Comparison of ENCODE assay signal across 9 mouse cellular contexts in genomic region chr12:32826971-32827370, GRCm38 (mm10). TPM values are rescaled to one million over a fixed set of nuclear protein-coding genes. Genes with fewer than 3 reads are reported as not detected.
DNase-seq lines count a peak whose midpoint lies in the region; ATAC-seq and TF ChIP-seq lines count a peak whose summit lies in the region.
"Had no signal": no experiment of that assay in that cellular context is flagged by ENCODE, and none has a peak within 500 bp of the region (broad histone marks: within the 10 kb centered on the region; RNA-seq: fewer than 3 reads in every experiment).

No protein-coding gene starts in this region.

- no peak for TF ChIP-seq EP300 in ES-Bruce4 (IDR thresholded peaks at IDR 0.05; ENCODE audit: insufficient read depth, low read depth, low read length)

- peak; percentile 58 for TF ChIP-seq CTCF in ES-Bruce4 (IDR thresholded peaks at IDR 0.05; ENCODE audit: low read depth, low read length)
- peak; percentile 73; the same call in 1 of the 2 replicates for TF ChIP-seq CTCF in small intestine, adult 2 months (IDR thresholded peaks at IDR 0.05; ENCODE audit: extremely low read depth, insufficient read length, insufficient replicate concordance, low read depth, low read length)

- ATAC-seq in erythroid progenitor cell, adult 5-6 weeks (replicated peaks; ENCODE audit: low FRiP score, poor library complexity, severe bottlenecking) = peak; percentile 82
- no peak for ATAC-seq in limb, embryonic 14.5 days (ENCODE audit: low FRiP score, low read depth)

- no peak for TF ChIP-seq POLR2A in ES-Bruce4 (IDR thresholded peaks at IDR 0.05; ENCODE audit: insufficient read depth, low read length)
- no peak for TF ChIP-seq POLR2A in limb, embryonic 14.5 days (IDR thresholded peaks at IDR 0.05; ENCODE audit: borderline replicate concordance, extremely low read depth, insufficient read depth, insufficient read length)
- TF ChIP-seq POLR2A in small intestine, adult 2 months (IDR thresholded peaks at IDR 0.05; ENCODE audit: low read depth, low read length) = no peak

- no peaks in the 10 kb centered on the region for H3K9me3 ChIP-seq in ES-Bruce4 (replicated peaks; ENCODE audit: control insufficient read depth, insufficient read depth, low read length, poor library complexity, severe bottlenecking)
- no peaks in the 10 kb centered on the region for H3K9me3 ChIP-seq in limb, embryonic 14.5 days (ENCODE audit: control insufficient read depth, low read length)
- H3K9me3 ChIP-seq: heart, embryonic 15.5 days; neural tube, embryonic 12.5 days had no signal

- H3K4me1 ChIP-seq in ES-Bruce4 (ENCODE audit: control insufficient read depth, insufficient read depth, low read length) = peaks cover 1% of the 10 kb centered on the region
- H3K4me1 ChIP-seq in limb, embryonic 14.5 days (ENCODE audit: control insufficient read depth, insufficient read depth, low read length) = no peaks in the 10 kb centered on the region
- 0 out of 2 replicates have a peak, but pooled peaks cover 2% of the 10 kb centered on the region for H3K4me1 ChIP-seq in small intestine, adult 2 months (ENCODE audit: control insufficient read depth, insufficient read depth, insufficient read length, low read length)

- H3K36me3 ChIP-seq in ES-Bruce4 (ENCODE audit: control insufficient read depth, insufficient read depth, low read length, poor library complexity, severe bottlenecking) = peaks cover 33% of the 10 kb centered on the region
- H3K36me3 ChIP-seq in limb, embryonic 14.5 days (ENCODE audit: control insufficient read depth, insufficient read depth, low read length) = no peaks in the 10 kb centered on the region
- peaks cover 17% of the 10 kb centered on the region for H3K36me3 ChIP-seq in small intestine, adult 2 months (ENCODE audit: control insufficient read depth, insufficient read depth, low read length)
- H3K36me3 ChIP-seq: heart, embryonic 15.5 days had no signal

- H3K9ac ChIP-seq in ES-Bruce4 (ENCODE audit: low read depth, poor library complexity, severe bottlenecking) = no peak overlapping the region
- no peak overlapping the region for H3K9ac ChIP-seq in limb, embryonic 14.5 days (ENCODE audit: low read depth, low read length, severe bottlenecking)
- H3K9ac ChIP-seq: heart, embryonic 15.5 days; neural tube, embryonic 12.5 days had no signal

- no peaks in the 10 kb centered on the region for H3K27me3 ChIP-seq in ES-Bruce4 (ENCODE audit: control insufficient read depth, insufficient read depth, low read length, poor library complexity, severe bottlenecking)
- no peaks in the 10 kb centered on the region for H3K27me3 ChIP-seq in limb, embryonic 14.5 days (ENCODE audit: control insufficient read depth, insufficient read depth, low read length)
- no peaks in the 10 kb centered on the region for H3K27me3 ChIP-seq in small intestine, adult 2 months (ENCODE audit: control insufficient read depth, insufficient read depth, low read length)
- H3K27me3 ChIP-seq: heart, embryonic 15.5 days; neural tube, embryonic 12.5 days had no signal

- H3K4me3 ChIP-seq in ES-Bruce4 (ENCODE audit: low read depth, low read length) = no peak overlapping the region
- no peak overlapping the region for H3K4me3 ChIP-seq in limb, embryonic 14.5 days (replicated peaks; ENCODE audit: low read length)
- no peak overlapping the region for H3K4me3 ChIP-seq in small intestine, adult 2 months (ENCODE audit: low read depth, low read length)
- H3K4me3 ChIP-seq: heart, embryonic 15.5 days; neural tube, embryonic 12.5 days had no signal

- peak; percentile 59 for DNase-seq in layer of hippocampus, adult 11-12 months (ENCODE audit: low spot score)
- DNase-seq in layer of hippocampus, adult 9-10 months (ENCODE audit: low spot score) = no peak
- DNase-seq in adrenal gland, adult (ENCODE audit: inconsistent age in 2 of 2, low spot score in 1 of 2) = peak; percentile 61 to 87
- DNase-seq in limb, embryonic 14.5 days (ENCODE audit: low spot score) = peak; percentile 20

- no peak overlapping the region for H3K4me2 ChIP-seq in limb, embryonic 14.5 days (replicated peaks; ENCODE audit: low read depth, low read length, severe bottlenecking)
- H3K4me2 ChIP-seq: heart, embryonic 15.5 days; neural tube, embryonic 12.5 days had no signal

- H3K27ac ChIP-seq in ES-Bruce4 (ENCODE audit: insufficient read depth, low read length) = no peak overlapping the region
- H3K27ac ChIP-seq in limb, embryonic 14.5 days (replicated peaks; ENCODE audit: low read depth, low read length) = no peak overlapping the region
- no peak overlapping the region for H3K27ac ChIP-seq in small intestine, adult 2 months (ENCODE audit: insufficient read depth, low read depth, low read length)
- H3K27ac ChIP-seq: heart, embryonic 15.5 days; neural tube, embryonic 12.5 days had no signal

- 28% methylated on average over 3 of the region's 3 CpGs for WGBS in limb, embryonic 14.5 days
- 26% methylated on average over 3 of the region's 3 CpGs for WGBS in small intestine, adult 2 months

RNA-seq across cellular contexts. Expression of gene Nampt, which starts 7.6 kb away (rescaled TPM):
- 143 and 147 TPM in 2 replicates for polyA plus RNA-seq in ES-Bruce4 (2011; ENCODE audit: insufficient read depth, insufficient read length, low read depth, missing spikeins)
- 9.4 and 14.7 TPM in 2 replicates for total RNA-seq in erythroid progenitor cell, adult 5-6 weeks (2015; ENCODE audit: low replicate concordance)
- 6.0 and 12.7 TPM in 2 replicates for total RNA-seq in erythroid progenitor cell, adult 5-6 weeks (2017; ENCODE audit: low replicate concordance)
- 12.5 and 15.8 TPM in 2 replicates for polyA plus RNA-seq in limb, embryonic 14.5 days (2012; rRNA removed)
- polyA plus RNA-seq in limb, embryonic 14.5 days (2014; fragmentation: Nextera tagmentation; extraction: Ambion mirVana) = 18.4 and 19.4 TPM in 2 replicates
- 3.1 and 7.9 TPM in 2 replicates for polyA plus RNA-seq in small intestine, adult 2 months (2012; rRNA removed)
